Mouse (Mus musculus): Measurements from ENCODE around the gene Tbx2.

DNA sequence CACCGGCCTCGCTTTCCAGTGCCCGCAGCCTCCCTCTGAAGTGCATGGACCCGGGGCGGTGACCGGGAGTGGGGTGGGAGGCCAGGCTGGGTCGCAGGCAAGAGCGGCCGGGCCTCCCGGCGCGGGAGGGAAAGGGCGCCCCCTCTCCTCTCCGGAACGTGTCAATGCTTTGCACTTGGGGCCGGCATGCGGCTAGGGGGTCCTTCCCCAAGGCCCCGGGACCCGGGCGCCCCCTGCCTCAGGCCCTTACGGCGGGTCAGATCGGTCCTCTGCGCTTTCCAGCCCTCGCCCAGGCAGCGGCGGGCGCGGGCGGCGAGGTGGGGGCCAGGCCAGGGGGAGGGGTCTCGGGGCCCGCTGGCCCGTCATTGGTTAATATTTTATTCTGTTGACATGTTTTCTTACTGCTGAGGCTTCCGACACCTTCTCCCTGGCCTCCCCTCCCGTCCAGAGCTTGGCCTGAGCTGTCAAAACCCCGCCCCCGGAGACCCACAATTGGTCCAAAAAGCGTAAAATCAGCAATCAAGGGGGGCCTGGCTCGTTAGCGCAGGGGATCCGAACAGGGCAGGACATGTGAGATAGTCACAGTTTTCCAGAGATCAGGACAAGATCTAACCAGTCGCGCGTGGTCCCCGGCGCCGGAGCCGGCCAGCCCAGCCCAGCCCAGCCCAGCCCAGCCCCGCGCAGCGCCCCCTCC lies at the start of gene Tbx2:
- TF ChIP-seq ZNF384 (IDR thresholded peaks at IDR 0.05; ENCODE audit: low read depth, low read length) (no peak), NRF1 (IDR thresholded peaks at IDR 0.05; ENCODE audit: insufficient read depth, low read depth, low read length, poor library complexity, severe bottlenecking) (no peak), MYB (IDR thresholded peaks at IDR 0.05; ENCODE audit: low read depth, low read length) (no peak), CHD2 (IDR thresholded peaks at IDR 0.05; ENCODE audit: low read length) (no peak), POLR2AphosphoS2 (IDR thresholded peaks at IDR 0.05; ENCODE audit: low read length) (no peak), EP300 (IDR thresholded peaks at IDR 0.05; ENCODE audit: low read depth in 1 of 2, low read length in 2 of 2) (no peak), POLR2A (IDR thresholded peaks at IDR 0.05; ENCODE audit: control insufficient read depth in 1 of 2, insufficient read depth in 1 of 2, low read depth in 1 of 2, low read length in 2 of 2, poor library complexity in 1 of 2) (no peak)

All from MEL (cell line).